In the genomic region with DNA sequence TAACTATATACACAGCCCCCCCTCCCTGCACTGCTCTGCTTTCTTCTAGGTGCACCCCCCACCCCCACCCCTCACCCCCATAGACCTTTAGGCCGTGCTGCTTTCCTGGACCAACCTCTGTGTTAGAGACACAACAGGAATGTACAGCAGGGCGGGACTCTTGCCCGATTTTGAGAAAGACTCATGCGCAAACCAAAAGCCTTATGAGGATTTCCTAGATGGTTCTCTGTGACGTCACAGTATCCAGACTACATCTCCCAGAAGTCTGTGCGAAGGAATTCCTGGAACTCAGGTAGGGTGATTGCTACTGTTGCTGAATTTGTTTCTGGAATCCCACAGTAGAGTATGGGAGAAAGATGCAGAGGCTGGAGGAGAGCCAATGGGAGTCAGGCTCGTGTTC, we compare ENCODE assay signal across 8 mouse cellular contexts. TPM values are rescaled to one million over a fixed set of nuclear protein-coding genes. Genes with fewer than 3 reads are reported as not detected.
DNase-seq lines count a peak whose midpoint lies in the region; ATAC-seq lines count a peak whose summit lies in the region.

A gene (minus strand): TSS at position 153 of the 400 bp plus-strand sequence.

- no peaks in the 10 kb centered on the region for H3K4me1 ChIP-seq in neural tube, embryonic 14.5 days (ENCODE audit: control insufficient read depth, insufficient read depth, low read length)
- H3K4me1 ChIP-seq in neural tube, embryonic 15.5 days, result no peaks in the 10 kb centered on the region

- no peaks in the 10 kb centered on the region for H3K27me3 ChIP-seq in neural tube, embryonic 14.5 days (ENCODE audit: control insufficient read depth, insufficient read depth, low read length)
- no peaks in the 10 kb centered on the region for H3K27me3 ChIP-seq in neural tube, embryonic 15.5 days (replicated peaks)

- H3K27ac ChIP-seq in neural tube, embryonic 14.5 days (ENCODE audit: low read depth, low read length), result no peak within 1 kb of the TSS
- no peak within 1 kb of the TSS for H3K27ac ChIP-seq in neural tube, embryonic 15.5 days (replicated peaks)

- 43% methylated on average over 7 of the region's 7 CpGs for WGBS in neural tube, embryonic 14.5 days
- 45% methylated on average over 7 of the region's 7 CpGs for WGBS in neural tube, embryonic 15.5 days

- no peak within 1 kb of the TSS for H3K4me3 ChIP-seq in neural tube, embryonic 14.5 days (ENCODE audit: low read depth, low read length)
- no peak within 1 kb of the TSS for H3K4me3 ChIP-seq in neural tube, embryonic 15.5 days (replicated peaks)

- ATAC-seq in neural tube, embryonic 14.5 days (ENCODE audit: low read depth), result no peak
- peak; percentile 70; the same call in 1 of the 2 replicates for ATAC-seq in neural tube, embryonic 15.5 days (ENCODE audit: low FRiP score)
- no peak for ATAC-seq in monocyte, adult 5-6 weeks (replicated peaks; ENCODE audit: insufficient number of reproducible peaks, low FRiP score, low TSS enrichment, poor library complexity, severe bottlenecking)

- no peak within 1 kb of the TSS for H3K4me2 ChIP-seq in neural tube, embryonic 14.5 days (ENCODE audit: low read depth, low read length)
- H3K4me2 ChIP-seq in neural tube, embryonic 15.5 days, result peak within 1 kb of the TSS; percentile 30; the same call in 1 of the 2 replicates

- no peaks in the 10 kb centered on the region for H3K9me3 ChIP-seq in neural tube, embryonic 14.5 days (ENCODE audit: control insufficient read depth, low read length)
- no peaks in the 10 kb centered on the region for H3K9me3 ChIP-seq in neural tube, embryonic 15.5 days (replicated peaks)

- H3K36me3 ChIP-seq in neural tube, embryonic 14.5 days (ENCODE audit: control insufficient read depth, insufficient read depth, low read length), result no peaks in the 10 kb centered on the region
- H3K36me3 ChIP-seq in neural tube, embryonic 15.5 days, result no peaks in the 10 kb centered on the region

- H3K9ac ChIP-seq in neural tube, embryonic 14.5 days (replicated peaks; ENCODE audit: low read depth, low read length), result no peak within 1 kb of the TSS
- no peak within 1 kb of the TSS for H3K9ac ChIP-seq in neural tube, embryonic 15.5 days (replicated peaks)

- intact Hi-C loops in gastrocnemius, postnatal 36 days (cut with DNase I), result no loop called here

- DNase-seq in neural tube, embryonic 10.5 days (ENCODE audit: extremely low spot score, low spot score), result no peak
- DNase-seq in gonadal fat pad, adult 2 months (ENCODE audit: low read depth), result peak; percentile 20
- no peak for DNase-seq in layer of hippocampus, postnatal 25 days (ENCODE audit: extremely low spot score in 1 of 2, low spot score in 1 of 2)
- DNase-seq in gastrocnemius, postnatal 10 days, result no peak
- no peak for DNase-seq in gastrocnemius, postnatal 36 days

RNA-seq across cellular contexts. Expression of the gene that starts here (rescaled TPM):
- polyA plus RNA-seq in neural tube, embryonic 14.5 days (2014; fragmentation: Nextera tagmentation; extraction: Ambion mirVana), result 7.6 and 10.4 TPM in 2 replicates
- polyA plus RNA-seq in gonadal fat pad, adult 2 months (2012; rRNA removed), result 1.1 and 1.2 TPM in 2 replicates
- total RNA-seq in layer of hippocampus, postnatal 25 days (2021), result 10 to 100 TPM; 19.0 to 24.1 TPM
- 4.8 and 4.9 TPM in 2 replicates for polyA plus RNA-seq in neural tube, embryonic 15.5 days (2015; fragmentation: Nextera tagmentation; extraction: Ambion mirVana)
- total RNA-seq in gastrocnemius, postnatal 10 days (2021), result 1 to 10 TPM; 1.9 to 2.3 TPM
- 2.8 to 14.4 TPM (median 6.1 TPM) in 3 replicates for total RNA-seq in monocyte, adult 5-6 weeks (2017)
- total RNA-seq in gastrocnemius, postnatal 36 days (2021), result under 1 TPM; 0.69 to 0.92 TPM
